ENCODE assay signal across 8 mouse cellular contexts in the genomic region with DNA sequence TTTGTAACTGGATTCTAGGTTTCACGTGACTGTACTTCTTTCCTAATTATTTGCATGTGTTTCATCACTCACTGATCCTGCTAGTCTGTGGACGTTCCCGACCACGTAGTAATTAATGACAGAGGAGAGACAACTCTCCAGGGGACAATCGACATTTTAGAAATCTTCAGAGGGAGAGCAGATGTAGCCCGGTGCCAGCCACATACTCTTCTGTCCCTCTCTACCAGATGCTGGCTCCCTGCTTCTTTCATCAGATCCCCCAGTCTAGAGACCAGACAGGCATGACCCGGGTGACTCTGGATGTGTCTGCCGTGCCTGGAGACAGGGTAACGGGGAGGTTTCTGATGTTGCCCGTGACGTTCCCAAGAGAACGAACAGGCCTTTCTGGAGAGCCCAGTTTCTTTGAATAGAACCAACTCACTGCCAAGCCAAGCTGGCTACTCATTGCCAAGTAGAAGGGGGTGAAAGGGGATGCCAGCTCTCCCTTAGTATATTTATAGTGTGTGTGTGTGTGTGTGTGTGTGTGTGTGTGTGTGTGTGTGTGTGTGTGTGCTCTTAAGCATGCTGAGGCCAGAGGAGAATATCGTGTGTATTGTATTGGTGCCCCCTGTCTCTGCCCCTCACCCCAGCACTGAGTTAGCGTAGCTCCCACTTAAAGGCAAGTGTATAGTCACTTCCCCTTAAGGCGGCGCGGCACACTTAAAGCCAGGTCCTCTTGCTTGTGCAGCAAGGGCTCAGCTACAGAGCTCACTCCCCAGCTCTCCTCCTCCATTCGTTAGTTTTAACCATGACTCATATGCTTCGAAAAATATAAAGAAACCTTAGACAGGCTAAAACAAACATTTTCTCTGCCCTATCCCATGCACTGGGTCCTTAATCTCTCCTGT.
DNase-seq lines count a peak whose midpoint lies in the region; ATAC-seq and TF ChIP-seq lines count a peak whose summit lies in the region.

No protein-coding gene starts in this region.

- H3K4me1 ChIP-seq in brown adipose tissue, adult 24 weeks (ENCODE audit: control insufficient read depth, insufficient read depth, insufficient read length, low read length) = no peaks in the 10 kb centered on the region
- peaks cover 4% of the 10 kb centered on the region; the same call in 1 of the 2 replicates for H3K4me1 ChIP-seq in neural tube, embryonic 14.5 days (ENCODE audit: control insufficient read depth, insufficient read depth, low read length)
- H3K4me1 ChIP-seq in thymus, adult 2 months (replicated peaks; ENCODE audit: control insufficient read depth, insufficient read depth, low read length) = no peaks in the 10 kb centered on the region

- peak; percentile 37 for DNase-seq in layer of hippocampus, adult 11-12 months (ENCODE audit: low spot score)
- DNase-seq in layer of hippocampus, postnatal 25 days (ENCODE audit: extremely low spot score in 1 of 2, low spot score in 1 of 2) = no peak
- peak; percentile 37 for DNase-seq in fat pad, adult 2 months (ENCODE audit: extremely low read depth, low read depth, low spot score)
- DNase-seq in heart, postnatal 4 days = peak; percentile 68
- no peak for DNase-seq in ovary, postnatal 36 days (ENCODE audit: low spot score)
- DNase-seq in thymus, adult 2 months = no peak

- H3K9ac ChIP-seq in neural tube, embryonic 14.5 days (replicated peaks; ENCODE audit: low read depth, low read length) = no peak overlapping the region

- whole genome bisulfite sequencing in neural tube, embryonic 14.5 days = 36% methylated on average over 19 of the region's 19 CpGs
- 63% methylated on average over 19 of the region's 19 CpGs for WGBS in thymus, adult 2 months

- H3K4me2 ChIP-seq in neural tube, embryonic 14.5 days (ENCODE audit: low read depth, low read length) = no peak overlapping the region

- TF ChIP-seq CTCF in thymus, adult 2 months (IDR thresholded peaks at IDR 0.05; ENCODE audit: borderline replicate concordance, control insufficient read depth, extremely low read depth, insufficient read depth, low read length, poor library complexity) = no peak

- H3K27me3 ChIP-seq in neural tube, embryonic 14.5 days (ENCODE audit: control insufficient read depth, insufficient read depth, low read length) = no peaks in the 10 kb centered on the region
- no peaks in the 10 kb centered on the region for H3K27me3 ChIP-seq in thymus, adult 2 months (ENCODE audit: control insufficient read depth, insufficient read depth, low read length)

- peak; percentile 85 for ATAC-seq in neural tube, embryonic 14.5 days (ENCODE audit: low read depth)

- TF ChIP-seq POLR2A in thymus, adult 2 months (IDR thresholded peaks at IDR 0.05; ENCODE audit: control insufficient read depth, extremely low read depth, insufficient read depth, low read length, poor library complexity) = no peak

- peak overlapping the region; percentile 91 for H3K27ac ChIP-seq in brown adipose tissue, adult 24 weeks (replicated peaks; ENCODE audit: low read depth, low read length)
- H3K27ac ChIP-seq in neural tube, embryonic 14.5 days (ENCODE audit: low read depth, low read length) = no peak overlapping the region
- no peak overlapping the region for H3K27ac ChIP-seq in thymus, adult 2 months (ENCODE audit: control insufficient read depth, insufficient read depth, low read length)

- H3K4me3 ChIP-seq in brown adipose tissue, adult 24 weeks (ENCODE audit: insufficient read depth, low read depth, low read length) = peak overlapping the region; percentile 36
- no peak overlapping the region for H3K4me3 ChIP-seq in neural tube, embryonic 14.5 days (ENCODE audit: low read depth, low read length)
- H3K4me3 ChIP-seq in thymus, adult 2 months (ENCODE audit: control insufficient read depth, insufficient read depth, low read length) = no peak overlapping the region

- H3K9me3 ChIP-seq in neural tube, embryonic 14.5 days (ENCODE audit: control insufficient read depth, low read length) = no peaks in the 10 kb centered on the region

- H3K36me3 ChIP-seq in neural tube, embryonic 14.5 days (ENCODE audit: control insufficient read depth, insufficient read depth, low read length) = no peaks in the 10 kb centered on the region; the same call in 1 of the 2 replicates
- H3K36me3 ChIP-seq in thymus, adult 2 months (ENCODE audit: control insufficient read depth, insufficient read depth, low read length) = no peaks in the 10 kb centered on the region

Comparison
In these comparisons a context has a peak if more than half of its experiments do, and no peak if none do; other contexts are left out.
1. DNase-seq: peak in layer of hippocampus, adult 11-12 months (single experiment), fat pad, adult 2 months (single experiment) and heart, postnatal 4 days (single experiment); none in layer of hippocampus, postnatal 25 days (0 of 2), ovary, postnatal 36 days (single experiment) and thymus, adult 2 months (single experiment).